Mouse (Mus musculus) lung, adult 2 months (tissue): Measurements from ENCODE around the gene Ccdc188.

Experiments
- CTCF ChIP-seq: fragments of 200-500 bp; IDR thresholded peaks from 2 replicates; pipeline ENCODE4 v1.5.1; 2011; ENCODE audit warnings: mild to moderate bottlenecking, low read length, control low read depth; ENCODE audit not compliant: insufficient read depth
- POLR2A ChIP-seq: fragments of 200-500 bp; IDR thresholded peaks from 2 replicates; pipeline ENCODE4 v1.6.1; 2011; ENCODE audit warnings: low read depth, mild to moderate bottlenecking, control low read depth, low read length, borderline replicate concordance; ENCODE audit errors: extremely low read depth

- no peak for TF ChIP-seq CTCF
- TF ChIP-seq POLR2A = no peak
Measured at GRCm38 (mm10) chr16:18250828-18251790, 33.4 kb downstream of the Ccdc188 start.
